In the genomic region with DNA sequence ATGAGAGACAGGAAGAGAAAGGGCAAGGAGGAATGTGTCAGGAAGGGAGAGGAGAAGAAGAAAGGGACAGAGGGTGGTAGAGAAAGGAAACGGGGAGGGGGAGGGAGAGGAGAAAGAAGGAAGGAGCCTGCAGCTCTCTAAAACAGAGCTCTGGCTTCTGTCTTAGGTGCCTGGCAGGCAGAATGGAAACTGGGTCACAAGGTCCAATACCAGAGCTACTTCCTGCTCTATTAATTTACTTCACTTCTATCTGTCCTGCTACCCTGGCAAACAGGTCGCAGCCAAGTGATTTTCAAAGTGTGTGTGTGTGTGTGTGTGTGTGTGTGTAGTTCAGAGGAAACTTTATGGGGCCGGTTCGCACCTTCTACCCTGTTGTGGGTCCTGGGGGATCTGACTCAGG, we compare ENCODE assay signal across 11 mouse cellular contexts.
A peak's percentile ranks its signal among the peaks of the same experiment; 100 is the strongest.
DNase-seq lines count a peak whose midpoint lies in the region; ATAC-seq lines count a peak whose summit lies in the region.
"Had no signal": no experiment of that assay in that cellular context is flagged by ENCODE, and none has a peak within 500 bp of the region (broad histone marks: within the 10 kb centered on the region; RNA-seq: fewer than 3 reads in every experiment).

No protein-coding gene starts in this region.

- 40% methylated on average over 4 of the region's 4 CpGs for WGBS in heart, embryonic 11.5 days (ENCODE audit: insufficient replicate concordance)
- whole genome bisulfite sequencing in limb, embryonic 15.5 days = 42% methylated on average over 4 of the region's 4 CpGs
- WGBS in forebrain, embryonic 15.5 days = 68% methylated on average over 4 of the region's 4 CpGs

- H3K4me3 ChIP-seq in heart, embryonic 11.5 days (ENCODE audit: low read depth, low read length) = no peak overlapping the region
- H3K4me3 ChIP-seq in limb, embryonic 15.5 days = no peak overlapping the region
- H3K4me3 ChIP-seq in forebrain, embryonic 15.5 days = no peak overlapping the region
- H3K4me3 ChIP-seq: midbrain, embryonic 12.5 days had no signal

- peak; percentile 67 to 71 for DNase-seq in heart, adult 18-20 months
- no peak for DNase-seq in heart, postnatal 25 days (ENCODE audit: low spot score)
- DNase-seq in cerebellum, adult 9-10 months = no peak
- DNase-seq in frontal cortex, postnatal 14 days (ENCODE audit: low spot score in 2 of 2) = no peak
- DNase-seq: embryo, embryonic 11 days; liver, postnatal 0 days had no signal

- H3K27me3 ChIP-seq in heart, embryonic 11.5 days (ENCODE audit: control insufficient read depth, insufficient read depth, low read length) = no peaks in the 10 kb centered on the region
- H3K27me3 ChIP-seq in limb, embryonic 15.5 days = no peaks in the 10 kb centered on the region
- no peaks in the 10 kb centered on the region for H3K27me3 ChIP-seq in forebrain, embryonic 15.5 days
- H3K27me3 ChIP-seq: midbrain, embryonic 12.5 days had no signal

- peak overlapping the region; percentile 54 for H3K27ac ChIP-seq in heart, embryonic 11.5 days (ENCODE audit: low read depth, low read length)
- peak overlapping the region; percentile 4; the same call in 1 of the 2 replicates for H3K27ac ChIP-seq in limb, embryonic 15.5 days
- H3K27ac ChIP-seq in forebrain, embryonic 15.5 days (replicated peaks) = no peak overlapping the region
- H3K27ac ChIP-seq: midbrain, embryonic 12.5 days had no signal

- intact Hi-C loops in heart, postnatal 25 days (cut with DNase I) = no loop called here

- H3K9ac ChIP-seq in heart, embryonic 11.5 days (ENCODE audit: low read depth, low read length) = no peak overlapping the region
- no peak overlapping the region for H3K9ac ChIP-seq in limb, embryonic 15.5 days
- no peak overlapping the region for H3K9ac ChIP-seq in forebrain, embryonic 15.5 days (replicated peaks)
- H3K9ac ChIP-seq: liver, postnatal 0 days; midbrain, embryonic 12.5 days had no signal

- H3K9me3 ChIP-seq in heart, embryonic 11.5 days (replicated peaks; ENCODE audit: control insufficient read depth, low read length) = no peaks in the 10 kb centered on the region
- H3K9me3 ChIP-seq in limb, embryonic 15.5 days = no peaks in the 10 kb centered on the region
- no peaks in the 10 kb centered on the region for H3K9me3 ChIP-seq in forebrain, embryonic 15.5 days
- H3K9me3 ChIP-seq: midbrain, embryonic 12.5 days had no signal

- H3K36me3 ChIP-seq in heart, embryonic 11.5 days (ENCODE audit: control insufficient read depth, insufficient read depth, low read length) = no peaks in the 10 kb centered on the region
- H3K36me3 ChIP-seq in limb, embryonic 15.5 days = peaks cover 7% of the 10 kb centered on the region
- H3K36me3 ChIP-seq in forebrain, embryonic 15.5 days = no peaks in the 10 kb centered on the region

- peaks cover 23% of the 10 kb centered on the region for H3K4me1 ChIP-seq in heart, embryonic 11.5 days (ENCODE audit: control insufficient read depth, insufficient read depth, low read length)
- peaks cover 37% of the 10 kb centered on the region for H3K4me1 ChIP-seq in limb, embryonic 15.5 days
- peaks cover 8% of the 10 kb centered on the region for H3K4me1 ChIP-seq in forebrain, embryonic 15.5 days

- no peak overlapping the region for H3K4me2 ChIP-seq in heart, embryonic 11.5 days
- no peak overlapping the region for H3K4me2 ChIP-seq in limb, embryonic 15.5 days
- H3K4me2 ChIP-seq in forebrain, embryonic 15.5 days (replicated peaks) = no peak overlapping the region
- H3K4me2 ChIP-seq: midbrain, embryonic 12.5 days had no signal

- ATAC-seq in CD4-positive, CD25-positive, alpha-beta regulatory T cell, adult 4 months = peak; percentile 82
- ATAC-seq in heart, embryonic 11.5 days (replicated peaks; ENCODE audit: insufficient number of reproducible peaks, low FRiP score, low TSS enrichment) = peak; percentile 37; the same call in 1 of the 2 replicates
- ATAC-seq in limb, embryonic 15.5 days (ENCODE audit: insufficient number of reproducible peaks, low FRiP score, low TSS enrichment, low read depth) = no peak
- ATAC-seq in forebrain, embryonic 15.5 days (replicated peaks) = no peak

Comparison
In these comparisons a context has a peak if more than half of its experiments do, and no peak if none do; other contexts are left out.
1. DNase-seq: peak in heart, adult 18-20 months (2 of 2); none in heart, postnatal 25 days (single experiment), cerebellum, adult 9-10 months (single experiment) and frontal cortex, postnatal 14 days (0 of 2).
2. ATAC-seq: peak in CD4-positive, CD25-positive, alpha-beta regulatory T cell, adult 4 months (single experiment) and heart, embryonic 11.5 days (single experiment); none in limb, embryonic 15.5 days (single experiment) and forebrain, embryonic 15.5 days (single experiment).